Mouse (Mus musculus) mouse trophoblast stem cell (cell line): ENCODE results near the gene Polr2l.

Source experiments
- in situ Hi-C, 2 experiments: fragments of 300-500 bp; cut with MseI, MboI; formaldehyde crosslinking; loops; 2 replicates in 1 of 2; 3 replicates in 1 of 2; pipeline ENCODE4 v1.15.1; 2025

Gene Polr2l

DNA sequence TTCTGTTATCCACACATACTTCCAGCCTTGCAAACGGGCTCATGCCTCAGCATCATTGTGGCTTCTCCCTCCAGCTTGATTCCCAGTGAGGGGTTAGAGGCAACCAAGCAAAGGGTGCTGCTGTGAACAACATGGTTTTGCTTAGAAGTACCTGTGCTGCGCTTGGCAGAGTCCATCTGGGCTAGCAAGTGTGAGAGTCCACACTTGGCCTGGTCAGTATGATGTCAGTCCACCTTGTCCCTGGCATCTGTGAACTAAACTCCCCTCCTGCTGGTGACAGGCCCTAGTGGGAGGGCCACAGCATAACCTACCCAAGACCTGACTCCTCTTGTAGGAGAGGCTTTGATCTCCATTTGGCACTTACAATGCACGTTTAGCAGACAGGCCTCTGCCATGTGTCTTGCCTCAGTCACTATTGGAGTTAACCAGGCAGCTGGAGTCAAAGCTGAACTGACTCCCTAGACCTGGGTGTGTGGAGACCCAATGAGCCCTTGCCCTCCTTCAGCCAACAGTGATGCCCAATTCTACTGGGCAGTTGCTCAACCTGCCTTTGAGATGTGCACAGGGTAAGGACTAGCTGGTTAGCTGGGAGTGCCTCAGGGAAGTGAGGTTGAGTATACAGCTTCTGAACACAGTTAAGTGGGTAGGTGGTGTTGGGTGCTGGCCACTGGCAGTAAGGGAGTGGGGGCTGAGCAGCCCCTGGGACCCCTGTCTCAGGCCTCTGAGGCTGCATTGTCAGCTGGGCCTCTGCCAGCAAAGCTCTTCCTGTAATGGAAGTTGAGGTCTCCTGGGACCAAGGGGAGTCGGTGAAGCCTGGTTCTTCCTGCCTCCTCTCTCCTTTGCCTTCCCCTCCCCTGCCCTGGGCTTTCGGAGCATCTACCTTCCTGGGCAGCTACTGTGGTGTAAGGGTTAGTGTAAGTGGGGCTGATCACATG lies 9.5 kb upstream of the Polr2l start:
- in situ Hi-C loops, result no loop called here

DNA sequence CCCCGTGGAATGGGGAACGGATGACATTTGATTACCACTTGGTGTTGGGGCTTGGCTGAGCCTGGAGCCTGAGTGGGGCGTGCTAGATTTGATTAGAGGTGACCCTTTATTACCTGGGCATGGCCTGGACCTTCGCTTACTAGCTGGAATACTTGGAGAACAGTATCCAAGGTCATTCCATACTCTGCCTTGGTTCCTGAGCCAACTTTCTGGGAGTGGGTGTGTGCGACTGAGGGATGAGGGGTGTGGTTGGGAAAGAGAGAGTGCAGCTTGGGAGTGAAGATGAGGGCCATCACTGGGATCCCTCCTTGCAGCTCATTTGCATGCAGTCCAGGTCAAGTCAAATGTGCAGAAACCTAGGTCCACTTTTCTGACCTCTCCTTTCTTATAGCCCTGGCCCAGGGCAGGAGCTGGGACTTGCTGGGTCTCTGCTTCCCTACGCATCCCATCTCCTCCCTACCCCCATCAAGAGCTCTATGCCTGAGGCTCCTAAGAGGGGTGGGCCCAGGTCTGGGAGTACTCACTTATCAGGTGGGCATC lies 8.3 kb upstream of the Polr2l start:
- in situ Hi-C loops, result no loop called here

DNA sequence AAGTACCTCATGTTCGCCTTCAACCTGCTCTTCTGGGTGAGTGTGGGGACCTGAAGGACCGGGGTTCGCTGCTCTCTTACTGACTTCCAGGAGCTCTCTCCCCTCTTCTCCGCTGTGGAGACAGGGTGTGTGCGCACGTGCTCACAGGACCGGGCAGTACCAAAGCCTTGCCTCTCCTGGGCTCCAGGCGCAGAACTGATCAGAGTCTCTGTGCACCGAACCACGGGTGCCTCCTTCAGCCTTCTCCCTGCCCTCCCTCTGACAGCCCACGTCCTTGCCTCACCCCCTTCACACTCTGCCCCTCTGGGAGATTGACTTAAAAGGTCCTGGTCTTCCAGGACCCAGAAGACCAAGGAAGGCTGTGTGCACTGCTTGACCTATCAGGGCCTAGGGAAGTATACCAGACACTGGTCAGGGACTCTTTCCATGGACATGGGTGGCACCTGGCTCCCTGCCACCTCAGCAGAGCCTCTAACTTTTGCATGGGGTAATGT lies 7.6 kb upstream of the Polr2l start:
- in situ Hi-C loops, result no loop called here

DNA sequence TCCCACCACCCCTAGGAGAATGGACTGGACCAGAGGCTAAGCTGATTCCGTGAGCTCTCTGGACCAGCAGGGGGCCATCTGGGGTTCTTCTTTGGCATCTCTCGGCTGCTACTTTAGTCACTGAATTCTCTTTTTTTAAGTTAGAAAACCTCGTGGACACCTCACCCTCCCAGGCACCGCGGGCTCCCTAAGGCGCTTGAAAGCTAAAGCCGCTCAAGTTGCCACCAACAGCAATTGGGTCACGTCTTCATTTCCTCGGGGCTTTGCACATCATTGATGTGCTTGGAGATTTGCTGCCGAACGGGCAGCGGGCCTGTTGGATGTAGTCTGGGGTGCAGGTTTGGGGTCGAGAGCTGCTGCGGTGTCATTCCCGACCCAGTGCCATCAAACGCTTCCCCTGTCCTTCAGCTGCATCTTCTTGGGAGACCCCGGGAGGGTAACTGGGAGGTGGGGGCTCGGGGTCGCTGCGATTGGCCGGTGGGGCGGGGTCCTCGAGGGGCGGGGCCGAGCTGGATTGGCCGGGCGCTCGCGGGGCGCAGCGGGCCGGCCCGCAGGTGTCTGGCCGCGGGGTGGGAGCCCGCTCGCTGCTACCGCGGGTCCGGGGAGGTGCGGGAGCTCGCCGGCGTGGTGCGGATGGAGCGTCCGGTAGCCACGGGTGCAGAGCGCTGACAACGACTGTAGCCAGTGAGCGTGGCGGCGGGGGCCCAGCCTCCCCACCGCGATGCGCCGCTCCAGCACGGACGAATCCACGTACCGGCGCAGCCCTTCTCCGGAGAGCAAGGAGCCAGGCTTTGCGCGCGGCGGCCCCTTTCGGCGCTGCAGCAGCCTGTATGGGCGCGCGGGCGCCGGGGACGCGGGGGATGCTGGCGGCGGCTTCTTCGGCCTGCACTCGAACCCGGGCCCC lies 6.8 kb upstream of the Polr2l start:
- in situ Hi-C loops, result no loop called here

DNA sequence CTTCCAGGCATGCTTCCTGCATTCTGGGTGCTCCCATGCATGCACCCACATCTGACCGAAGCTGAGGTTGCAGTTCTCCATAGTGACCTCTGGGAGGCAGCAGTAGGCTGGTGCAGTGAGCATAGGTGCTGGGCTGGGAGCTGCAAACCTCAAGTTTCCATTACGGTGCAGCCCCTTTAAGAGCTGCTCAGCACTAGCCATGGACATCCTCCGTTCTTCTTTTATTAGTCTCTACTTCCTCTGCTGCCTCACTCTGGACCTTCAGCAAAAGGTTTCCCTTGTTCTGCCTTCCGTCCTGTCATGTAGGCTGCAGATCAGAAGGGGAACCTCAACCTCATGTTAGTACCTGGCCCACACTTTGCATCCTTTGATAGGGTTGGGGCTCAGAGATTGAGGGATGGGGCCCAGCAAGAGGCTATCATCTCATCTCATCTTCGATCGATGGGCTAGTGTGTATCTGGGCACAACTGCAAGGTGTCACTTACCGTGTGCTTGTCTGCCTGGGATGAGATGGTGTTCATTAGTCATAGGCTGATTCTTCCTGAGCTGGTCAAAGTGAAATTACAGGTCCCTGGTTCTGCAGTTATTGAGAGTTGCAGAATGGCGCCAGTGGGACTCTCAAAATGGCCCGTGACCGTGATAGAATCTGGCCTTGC lies 6.0 kb upstream of the Polr2l start:
- in situ Hi-C loops, result no loop called here

DNA sequence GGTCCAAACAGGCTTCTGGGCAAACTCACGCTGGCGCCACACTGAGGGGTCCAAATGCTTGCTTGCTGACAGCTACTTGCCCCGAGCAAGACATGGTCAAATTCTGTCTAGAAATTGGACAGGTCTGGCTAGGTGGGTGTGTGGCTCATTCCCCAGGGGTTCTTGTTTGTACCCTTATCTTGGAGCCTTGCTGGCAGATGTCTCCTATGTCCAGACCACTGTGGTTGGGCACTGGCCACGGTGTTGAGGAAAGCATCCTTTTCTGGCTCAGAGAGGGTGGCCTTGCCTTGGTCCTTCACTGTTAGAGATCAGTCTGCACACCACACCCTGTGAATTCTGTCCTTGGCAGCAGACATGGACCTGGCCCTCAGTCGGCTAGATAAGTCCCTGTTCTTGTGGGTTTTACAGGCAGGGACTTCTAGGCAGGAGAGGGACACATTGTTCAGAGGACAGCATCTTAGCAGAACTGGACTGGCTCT lies 3.4 kb upstream of the Polr2l start:
- in situ Hi-C loops, result no loop called here

DNA sequence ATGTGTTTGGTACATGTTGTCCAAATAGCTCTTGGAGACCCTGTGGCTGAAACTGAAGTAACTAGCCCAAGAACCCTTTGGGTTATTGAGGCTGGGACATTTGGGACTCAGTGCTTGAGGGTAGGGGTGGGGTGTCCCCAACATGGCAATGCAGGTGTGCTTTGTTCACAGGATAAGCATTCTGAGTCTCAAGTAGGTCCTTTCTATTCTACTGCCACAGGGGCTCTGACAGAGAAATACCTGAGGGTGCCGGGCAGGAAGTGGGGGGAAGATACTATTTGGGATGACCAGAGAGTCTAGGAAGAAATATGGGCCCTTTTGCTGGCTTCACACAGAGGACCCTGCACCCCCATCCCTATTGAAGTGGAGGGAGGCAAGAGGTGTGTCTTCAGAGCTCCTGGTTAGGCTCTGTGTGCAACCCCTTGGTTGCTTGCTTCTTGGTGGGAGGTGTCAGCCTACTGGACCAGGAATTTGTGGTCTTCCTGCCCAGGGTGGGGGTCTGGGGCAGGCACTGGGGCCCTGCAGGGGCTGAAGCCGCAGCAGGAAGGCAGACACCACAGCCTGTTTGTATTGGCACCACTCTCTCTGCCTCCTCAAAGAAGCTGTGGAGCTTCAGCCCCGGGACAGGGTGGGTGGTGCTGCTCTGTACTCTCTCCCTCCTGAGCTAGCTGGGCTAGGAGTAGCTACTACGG lies 2.8 kb upstream of the Polr2l start:
- in situ Hi-C loops, result no loop called here

DNA sequence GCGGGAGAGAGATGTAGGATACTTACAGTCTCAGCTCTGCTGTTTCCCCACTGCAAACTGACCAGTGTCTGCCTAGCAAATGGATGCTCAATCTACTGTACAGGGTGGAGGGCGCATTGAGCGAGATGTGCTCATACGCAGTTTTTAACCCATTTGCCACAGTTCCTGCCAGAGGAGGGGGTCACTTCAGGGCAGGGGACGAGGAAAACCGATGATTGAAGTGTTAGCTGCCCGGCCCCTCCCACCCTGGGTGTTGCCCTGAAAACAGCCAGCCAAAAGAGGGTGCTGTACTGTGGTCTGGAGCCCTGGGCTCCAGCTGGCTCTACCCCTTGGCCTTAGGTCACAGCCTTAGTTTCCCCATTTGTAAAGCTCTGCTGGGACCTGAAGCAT lies 2.0 kb upstream of the Polr2l start:
- in situ Hi-C loops, result no loop called here

DNA sequence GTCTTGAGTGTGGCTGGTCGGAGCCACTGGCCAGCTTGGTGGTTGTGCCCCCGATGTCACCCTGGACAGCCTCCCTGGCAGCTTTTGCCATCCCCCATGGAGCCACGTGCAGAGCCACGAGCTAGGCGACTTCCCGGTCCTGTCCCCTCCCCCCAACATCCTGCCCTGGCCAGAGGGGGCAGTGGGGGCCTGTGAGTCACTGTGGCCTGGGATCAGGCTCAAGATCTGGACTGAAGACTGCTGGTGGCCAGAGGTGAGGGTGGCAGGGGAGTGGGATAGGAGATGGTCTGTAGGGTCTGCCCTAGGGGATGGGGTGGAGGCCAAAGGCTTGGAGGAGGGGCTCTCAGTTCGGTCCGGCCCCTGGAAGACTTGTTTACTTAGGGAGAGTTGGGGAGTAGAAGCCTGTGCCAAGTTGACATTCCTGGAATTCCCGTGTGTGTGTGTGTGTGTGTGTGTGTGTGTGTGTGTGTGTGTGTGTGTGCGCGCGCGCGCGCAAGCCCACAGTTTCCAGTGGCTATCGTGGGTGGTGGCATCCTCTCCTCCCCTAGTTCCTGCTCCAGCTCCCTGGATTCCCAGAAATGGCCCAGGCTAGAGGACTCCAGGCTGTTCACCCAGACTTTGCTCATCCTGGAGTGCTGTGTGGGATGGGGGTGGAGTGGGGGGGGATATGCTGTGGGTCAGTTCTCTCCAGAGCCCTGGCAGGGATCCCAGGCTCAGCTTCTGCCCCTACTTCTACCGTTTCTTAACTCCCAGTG lies 1.5 kb upstream of the Polr2l start:
- in situ Hi-C loops, result no loop called here

DNA sequence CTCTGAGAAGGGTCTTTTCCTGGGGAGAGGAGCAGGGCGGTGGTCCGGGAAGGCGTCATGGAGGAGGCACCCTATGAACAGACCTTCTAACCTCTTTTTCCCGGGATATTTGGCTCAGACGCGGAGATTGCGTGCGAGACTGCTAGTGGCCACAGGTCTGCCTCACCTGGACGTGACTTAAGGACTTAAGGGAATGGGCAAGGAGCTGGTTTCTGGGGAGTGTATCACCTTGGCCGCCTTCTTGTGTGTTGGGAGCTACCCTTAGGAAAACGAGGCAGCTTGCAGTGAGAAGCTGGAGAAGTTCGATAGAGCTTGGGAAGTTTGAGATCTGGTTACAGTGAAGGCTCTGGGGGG lies 850 bp upstream of the Polr2l start:
- in situ Hi-C loops, result no loop called here

DNA sequence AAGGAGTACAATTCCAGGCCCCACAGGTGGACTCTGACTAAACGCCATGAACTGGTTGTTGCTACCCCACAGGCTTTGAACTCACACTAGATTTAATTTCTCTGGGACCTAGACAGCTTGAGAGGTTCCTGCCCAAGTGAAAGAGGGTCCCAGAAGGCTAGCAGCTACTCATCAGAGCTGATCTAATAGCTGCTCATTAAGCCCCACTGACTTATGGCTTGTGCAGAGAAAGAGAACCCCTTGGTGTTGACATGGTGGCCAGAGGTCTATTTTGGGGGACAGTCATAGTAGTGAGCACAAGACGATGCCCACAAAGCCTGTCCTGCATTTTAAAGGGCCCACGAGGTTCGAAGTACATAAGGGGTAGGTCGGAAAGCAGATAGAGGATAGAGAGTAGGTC lies 772 bp downstream of the Polr2l start:
- in situ Hi-C loops, result no loop called here

DNA sequence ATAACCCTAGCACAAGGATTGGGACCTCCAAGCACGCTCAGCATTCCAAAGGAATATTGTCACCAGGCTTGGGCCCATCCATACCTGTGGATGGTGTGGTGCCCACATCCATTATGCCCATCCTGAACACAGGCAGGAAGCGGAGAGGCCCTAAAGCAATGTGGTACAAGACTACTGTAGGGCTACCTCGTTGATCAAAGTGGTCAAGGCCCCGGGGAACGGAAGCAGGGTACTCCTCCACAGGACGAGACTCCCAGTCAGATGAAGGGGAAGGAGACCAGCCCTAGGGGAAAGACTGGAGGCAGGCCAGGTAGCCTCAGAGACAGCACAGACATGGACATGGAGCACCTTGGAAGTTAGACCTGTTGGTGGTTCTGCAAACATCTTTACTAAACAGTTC lies 2.2 kb downstream of the Polr2l start:
- in situ Hi-C loops, result no loop called here

DNA sequence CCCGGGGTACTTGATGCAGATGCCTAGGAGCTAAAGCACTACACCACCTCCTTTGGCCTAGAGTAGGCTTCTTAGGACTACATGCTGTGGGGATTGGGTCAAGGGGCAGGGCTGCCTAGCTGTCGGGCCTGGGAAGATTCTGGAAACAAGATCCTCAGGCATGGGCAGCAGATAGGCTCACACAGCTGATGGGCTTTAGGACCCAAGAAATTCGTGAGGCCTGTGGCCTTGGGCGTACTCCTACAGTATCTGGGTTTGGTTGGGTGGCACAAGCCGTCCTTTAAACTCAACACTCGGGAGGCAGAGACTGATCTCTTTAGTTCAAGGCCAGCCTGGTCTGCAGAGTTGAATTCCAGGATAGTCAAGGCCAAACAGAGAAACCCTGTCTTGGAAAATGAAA lies 2.7 kb downstream of the Polr2l start:
- in situ Hi-C loops, result no loop called here

DNA sequence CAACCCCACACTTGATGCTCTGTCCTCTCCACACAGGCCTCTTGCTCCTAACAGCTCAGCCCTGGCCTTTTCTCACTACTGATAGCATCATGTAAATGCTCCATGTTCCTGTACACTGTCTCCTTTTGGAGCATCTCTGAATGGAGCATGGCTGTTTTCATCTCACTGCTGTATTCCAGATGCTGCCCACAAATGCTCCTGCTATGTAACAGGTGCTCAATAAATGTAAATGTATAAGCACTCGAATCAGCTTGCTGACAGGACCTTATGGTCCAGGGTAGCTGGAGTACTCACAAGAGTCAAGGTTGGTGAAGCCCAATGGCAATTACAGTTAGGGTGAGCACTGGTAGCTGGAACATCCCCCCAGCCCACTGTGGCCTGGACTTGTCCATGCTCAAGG lies 3.7 kb downstream of the Polr2l start:
- in situ Hi-C loops, result no loop called here

DNA sequence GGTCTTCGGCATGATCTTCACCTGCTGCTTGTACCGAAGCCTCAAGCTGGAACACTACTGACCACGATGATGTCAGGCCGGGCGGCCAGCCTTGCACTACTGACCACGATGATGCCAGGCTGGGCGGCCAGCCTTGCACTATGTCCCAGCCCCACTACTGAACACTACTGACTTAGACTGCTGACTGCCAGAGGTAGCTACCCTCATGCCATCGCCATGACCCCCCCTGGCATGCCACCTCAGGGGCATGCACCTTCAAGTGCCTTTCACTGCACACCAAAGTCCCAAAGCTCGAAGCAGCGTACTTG lies 4.3 kb downstream of the Polr2l start:
- in situ Hi-C loops, result no loop called here

DNA sequence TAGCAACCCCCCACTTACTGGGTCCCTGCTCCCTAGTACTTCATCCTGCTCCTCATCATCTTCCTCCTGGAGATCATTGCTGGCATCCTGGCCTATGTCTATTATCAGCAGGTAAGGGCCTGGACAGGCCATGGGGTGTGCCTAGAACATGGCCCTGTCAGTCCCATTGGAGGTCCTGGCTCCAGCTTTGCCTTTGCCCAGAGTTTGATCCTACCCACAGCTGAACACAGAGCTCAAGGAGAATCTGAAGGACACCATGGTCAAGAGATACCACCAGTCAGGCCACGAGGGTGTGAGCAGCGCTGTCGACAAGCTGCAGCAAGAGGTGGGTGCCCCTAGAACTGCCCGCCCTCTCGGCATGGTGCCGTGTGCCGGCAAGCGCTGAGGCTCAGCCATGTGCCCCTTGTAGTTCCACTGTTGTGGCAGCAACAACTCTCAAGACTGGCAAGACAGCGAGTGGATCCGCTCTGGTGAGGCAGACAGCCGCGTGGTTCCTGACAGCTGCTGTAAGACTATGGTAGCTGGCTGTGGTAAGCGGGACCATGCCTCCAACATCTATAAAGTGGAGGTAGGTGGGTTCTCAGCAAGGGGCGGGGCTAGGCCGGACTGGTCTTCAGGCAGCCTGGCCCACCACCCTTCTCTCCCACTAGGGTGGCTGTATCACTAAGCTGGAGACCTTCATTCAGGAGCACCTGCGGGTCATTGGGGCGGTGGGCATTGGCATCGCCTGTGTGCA lies 4.9 kb downstream of the Polr2l start:
- in situ Hi-C loops, result no loop called here

DNA sequence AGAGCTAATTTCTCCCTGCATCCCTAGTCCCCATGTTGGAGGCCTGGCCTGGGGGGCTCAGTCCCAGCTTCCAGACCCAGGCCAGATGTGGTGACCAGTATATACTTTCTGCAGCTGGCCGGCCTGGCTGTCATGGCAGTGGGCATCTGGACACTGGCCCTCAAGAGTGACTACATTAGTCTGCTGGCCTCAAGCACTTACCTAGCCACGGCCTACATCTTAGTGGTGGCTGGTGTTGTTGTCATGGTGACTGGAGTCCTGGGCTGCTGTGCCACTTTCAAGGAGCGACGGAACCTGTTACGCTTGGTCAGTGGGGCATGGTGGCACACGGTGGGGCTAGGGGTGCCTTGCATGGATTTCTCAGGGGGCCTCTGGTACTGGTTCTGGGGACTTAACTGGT lies 5.6 kb downstream of the Polr2l start:
- in situ Hi-C loops, result no loop called here

DNA sequence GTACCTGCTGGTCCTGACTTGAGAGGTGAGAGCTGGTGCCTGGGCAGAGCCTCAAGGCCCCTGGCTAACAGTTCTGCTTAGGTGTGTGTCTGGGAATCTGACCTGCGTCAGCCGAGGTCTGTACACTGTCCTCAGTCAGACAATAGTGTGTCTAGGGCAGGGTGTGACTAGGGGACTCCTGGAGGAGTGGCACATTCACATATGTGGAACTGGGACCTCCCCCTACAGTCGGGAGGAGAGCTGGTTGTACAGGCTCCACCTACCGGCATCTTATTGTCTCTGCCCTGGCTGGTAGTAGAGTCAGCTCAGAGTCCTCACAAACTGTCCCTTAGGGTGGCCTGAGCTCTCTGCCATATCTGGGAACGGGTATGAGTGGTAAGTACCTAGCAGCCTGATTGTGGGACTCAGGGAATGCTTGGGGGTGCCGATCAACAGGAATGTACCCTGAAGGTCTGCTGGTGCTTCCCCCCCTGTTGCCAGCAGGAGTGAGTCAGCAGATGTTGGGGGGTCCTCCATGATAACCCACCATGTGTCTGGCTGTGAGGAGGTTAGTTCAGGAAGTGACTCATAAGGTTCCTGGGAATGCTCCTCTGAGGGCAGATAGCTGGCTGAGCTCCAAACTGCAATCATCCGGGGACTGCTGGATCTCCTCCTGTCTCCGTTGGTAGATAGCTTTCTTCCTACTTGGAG lies 6.3 kb downstream of the Polr2l start:
- in situ Hi-C loops, result no loop called here

DNA sequence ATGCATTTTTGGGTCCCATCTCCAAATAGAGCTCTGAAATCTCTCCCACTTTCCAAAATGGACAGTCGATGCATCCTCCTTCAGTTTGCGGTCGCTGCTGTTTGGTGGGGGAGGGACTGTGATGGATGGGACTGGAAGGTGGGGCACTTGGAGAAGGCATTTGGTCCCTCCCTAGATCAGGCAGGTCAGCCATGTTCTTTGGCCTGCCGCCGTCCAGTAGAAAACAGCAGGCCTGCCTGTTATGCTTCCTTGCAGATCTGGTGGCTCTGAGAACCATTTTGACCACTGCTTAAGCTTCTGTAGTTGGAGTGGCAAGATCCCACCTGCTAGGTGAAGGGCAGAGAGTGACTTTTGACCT lies 6.8 kb downstream of the Polr2l start:
- in situ Hi-C loops, result no loop called here
